Mouse (Mus musculus): ENCODE measurements at regions not wholly inside any gene's neighbourhood (a gene's known extent, or its start where the extent isn't known, plus 50 kb on each side); places are given as distances from the start of the nearest gene placed in this dataset.

- H3K4me2 ChIP-seq (replicated peaks; ENCODE audit: low read depth), result no peak overlapping the region
- H3K9me3 ChIP-seq (ENCODE audit: control insufficient read depth, low read length), result no peaks in the 10 kb centered on the region
- H3K27ac ChIP-seq (replicated peaks), result no peak overlapping the region
- ATAC-seq (ENCODE audit: low FRiP score, low TSS enrichment), result no peak
- no peak for DNase-seq (ENCODE audit: low spot score)
- H3K4me1 ChIP-seq (replicated peaks; ENCODE audit: control insufficient read depth, insufficient read depth), result no peaks in the 10 kb centered on the region
- TF ChIP-seq CTCF (IDR thresholded peaks at IDR 0.05; ENCODE audit: low read depth) (no peak), EP300 (optimal IDR thresholded peaks at IDR 0.05) (no peak)
- no peak overlapping the region for H3K9ac ChIP-seq (ENCODE audit: low read length)
- no peaks in the 10 kb centered on the region for H3K27me3 ChIP-seq (ENCODE audit: control insufficient read depth, insufficient read depth, low read length)
- H3K4me3 ChIP-seq (ENCODE audit: low read depth, low read length), result no peak overlapping the region
- WGBS, result 70% methylated on average over 2 of the region's 2 CpGs
- no peaks in the 10 kb centered on the region for H3K36me3 ChIP-seq (ENCODE audit: control insufficient read depth, insufficient read depth, low read length)
These were observed 245.2 kb downstream of the Sv2b start for GRCm38 (mm10) chr7:75063816-75064215.

- no peak for TF ChIP-seq EP300 (optimal IDR thresholded peaks at IDR 0.05)
- TF ChIP-seq CTCF (IDR thresholded peaks at IDR 0.05; ENCODE audit: low read depth), result no peak
- H3K4me1 ChIP-seq (replicated peaks; ENCODE audit: control insufficient read depth, insufficient read depth), result no peaks in the 10 kb centered on the region
- H3K36me3 ChIP-seq (ENCODE audit: control insufficient read depth, insufficient read depth, low read length), result no peaks in the 10 kb centered on the region
- H3K9ac ChIP-seq (ENCODE audit: low read length), result no peak overlapping the region
- H3K4me3 ChIP-seq (ENCODE audit: low read depth, low read length), result no peak overlapping the region
- ATAC-seq (ENCODE audit: low FRiP score, low TSS enrichment) (no peak), DNase-seq (ENCODE audit: low spot score) (no peak)
- no peak overlapping the region for H3K27ac ChIP-seq (replicated peaks)
- no peak overlapping the region for H3K4me2 ChIP-seq (replicated peaks; ENCODE audit: low read depth)
- H3K9me3 ChIP-seq (ENCODE audit: control insufficient read depth, low read length), result no peaks in the 10 kb centered on the region
- H3K27me3 ChIP-seq (ENCODE audit: control insufficient read depth, insufficient read depth, low read length), result no peaks in the 10 kb centered on the region
- WGBS, result 77% methylated on average over 1 of the region's 1 CpGs
These were observed 258.8 kb downstream of the Sv2b start for GRCm38 (mm10) chr7:75050231-75050630.

GRCm38 (mm10) chr7:75049751-75050150, 259.3 kb downstream of the Sv2b start:
- H3K4me2 ChIP-seq (replicated peaks; ENCODE audit: low read depth), result no peak overlapping the region
- H3K4me1 ChIP-seq (replicated peaks; ENCODE audit: control insufficient read depth, insufficient read depth), result no peaks in the 10 kb centered on the region
- no peak overlapping the region for H3K4me3 ChIP-seq (ENCODE audit: low read depth, low read length)
- H3K27me3 ChIP-seq (ENCODE audit: control insufficient read depth, insufficient read depth, low read length), result no peaks in the 10 kb centered on the region
- no peak overlapping the region for H3K27ac ChIP-seq (replicated peaks)
- no peak for TF ChIP-seq CTCF (IDR thresholded peaks at IDR 0.05; ENCODE audit: low read depth)
- TF ChIP-seq EP300 (optimal IDR thresholded peaks at IDR 0.05), result no peak
- WGBS, result 64% methylated on average over 5 of the region's 5 CpGs
- no peak for ATAC-seq (ENCODE audit: low FRiP score, low TSS enrichment)
- H3K9me3 ChIP-seq (ENCODE audit: control insufficient read depth, low read length), result no peaks in the 10 kb centered on the region
- H3K9ac ChIP-seq (ENCODE audit: low read length), result no peak overlapping the region
- DNase-seq (ENCODE audit: low spot score), result no peak
- H3K36me3 ChIP-seq (ENCODE audit: control insufficient read depth, insufficient read depth, low read length), result no peaks in the 10 kb centered on the region

GRCm38 (mm10) chr7:75048822-75049221, 260.2 kb downstream of the Sv2b start:
- TF ChIP-seq CTCF (IDR thresholded peaks at IDR 0.05; ENCODE audit: low read depth) (no peak), EP300 (optimal IDR thresholded peaks at IDR 0.05) (no peak)
- no peaks in the 10 kb centered on the region for H3K27me3 ChIP-seq (ENCODE audit: control insufficient read depth, insufficient read depth, low read length)
- no peak overlapping the region for H3K4me2 ChIP-seq (replicated peaks; ENCODE audit: low read depth)
- WGBS, result 77% methylated on average over 2 of the region's 2 CpGs
- H3K27ac ChIP-seq (replicated peaks), result no peak overlapping the region
- ATAC-seq (ENCODE audit: low FRiP score, low TSS enrichment), result no peak
- no peak overlapping the region for H3K9ac ChIP-seq (ENCODE audit: low read length)
- no peak for DNase-seq (ENCODE audit: low spot score)
- no peaks in the 10 kb centered on the region for H3K36me3 ChIP-seq (ENCODE audit: control insufficient read depth, insufficient read depth, low read length)
- H3K4me1 ChIP-seq (replicated peaks; ENCODE audit: control insufficient read depth, insufficient read depth), result no peaks in the 10 kb centered on the region
- H3K9me3 ChIP-seq (ENCODE audit: control insufficient read depth, low read length), result no peaks in the 10 kb centered on the region
- H3K4me3 ChIP-seq (ENCODE audit: low read depth, low read length), result no peak overlapping the region

- no peak for TF ChIP-seq EP300 (optimal IDR thresholded peaks at IDR 0.05)
- no peak for TF ChIP-seq CTCF (IDR thresholded peaks at IDR 0.05; ENCODE audit: low read depth)
- no peak overlapping the region for H3K27ac ChIP-seq (replicated peaks)
- H3K4me2 ChIP-seq (replicated peaks; ENCODE audit: low read depth), result no peak overlapping the region
- no peaks in the 10 kb centered on the region for H3K9me3 ChIP-seq (ENCODE audit: control insufficient read depth, low read length)
- ATAC-seq (ENCODE audit: low FRiP score, low TSS enrichment), result no peak
- DNase-seq (ENCODE audit: low spot score), result no peak
- 75% methylated on average over 3 of the region's 3 CpGs for WGBS
- no peak overlapping the region for H3K4me3 ChIP-seq (ENCODE audit: low read depth, low read length)
- H3K27me3 ChIP-seq (ENCODE audit: control insufficient read depth, insufficient read depth, low read length), result no peaks in the 10 kb centered on the region
- no peak overlapping the region for H3K9ac ChIP-seq (ENCODE audit: low read length)
- H3K36me3 ChIP-seq (ENCODE audit: control insufficient read depth, insufficient read depth, low read length), result no peaks in the 10 kb centered on the region
- no peaks in the 10 kb centered on the region for H3K4me1 ChIP-seq (replicated peaks; ENCODE audit: control insufficient read depth, insufficient read depth)
These were observed 261.2 kb downstream of the Sv2b start for GRCm38 (mm10) chr7:75047827-75048226.

- H3K27me3 ChIP-seq (ENCODE audit: control insufficient read depth, insufficient read depth, low read length), result no peaks in the 10 kb centered on the region
- DNase-seq (ENCODE audit: low spot score) (no peak), ATAC-seq (ENCODE audit: low FRiP score, low TSS enrichment) (no peak)
- no peak overlapping the region for H3K4me3 ChIP-seq (ENCODE audit: low read depth, low read length)
- H3K27ac ChIP-seq (replicated peaks), result no peak overlapping the region
- no peak overlapping the region for H3K4me2 ChIP-seq (replicated peaks; ENCODE audit: low read depth)
- no peaks in the 10 kb centered on the region for H3K9me3 ChIP-seq (ENCODE audit: control insufficient read depth, low read length)
- H3K36me3 ChIP-seq (ENCODE audit: control insufficient read depth, insufficient read depth, low read length), result no peaks in the 10 kb centered on the region
- 85% methylated on average over 6 of the region's 6 CpGs for WGBS
- H3K4me1 ChIP-seq (replicated peaks; ENCODE audit: control insufficient read depth, insufficient read depth), result no peaks in the 10 kb centered on the region
- H3K9ac ChIP-seq (ENCODE audit: low read length), result no peak overlapping the region
- no peak for TF ChIP-seq CTCF (IDR thresholded peaks at IDR 0.05; ENCODE audit: low read depth)
- no peak for TF ChIP-seq EP300 (optimal IDR thresholded peaks at IDR 0.05)
These were observed 268.2 kb downstream of the Sv2b start for GRCm38 (mm10) chr7:75040871-75041270.

Measured in stomach, postnatal 0 days (tissue).